Mouse (Mus musculus) retina, postnatal 7 days (tissue): ENCODE measurements around the gene 1700022I11Rik.

Source experiments
- DNase-seq: peaks from one replicate; pipeline ENCODE4 v3.0.0-alpha.2; 2012; ENCODE audit warnings: low read depth, low spot score

The 1700022I11Rik gene

DNA sequence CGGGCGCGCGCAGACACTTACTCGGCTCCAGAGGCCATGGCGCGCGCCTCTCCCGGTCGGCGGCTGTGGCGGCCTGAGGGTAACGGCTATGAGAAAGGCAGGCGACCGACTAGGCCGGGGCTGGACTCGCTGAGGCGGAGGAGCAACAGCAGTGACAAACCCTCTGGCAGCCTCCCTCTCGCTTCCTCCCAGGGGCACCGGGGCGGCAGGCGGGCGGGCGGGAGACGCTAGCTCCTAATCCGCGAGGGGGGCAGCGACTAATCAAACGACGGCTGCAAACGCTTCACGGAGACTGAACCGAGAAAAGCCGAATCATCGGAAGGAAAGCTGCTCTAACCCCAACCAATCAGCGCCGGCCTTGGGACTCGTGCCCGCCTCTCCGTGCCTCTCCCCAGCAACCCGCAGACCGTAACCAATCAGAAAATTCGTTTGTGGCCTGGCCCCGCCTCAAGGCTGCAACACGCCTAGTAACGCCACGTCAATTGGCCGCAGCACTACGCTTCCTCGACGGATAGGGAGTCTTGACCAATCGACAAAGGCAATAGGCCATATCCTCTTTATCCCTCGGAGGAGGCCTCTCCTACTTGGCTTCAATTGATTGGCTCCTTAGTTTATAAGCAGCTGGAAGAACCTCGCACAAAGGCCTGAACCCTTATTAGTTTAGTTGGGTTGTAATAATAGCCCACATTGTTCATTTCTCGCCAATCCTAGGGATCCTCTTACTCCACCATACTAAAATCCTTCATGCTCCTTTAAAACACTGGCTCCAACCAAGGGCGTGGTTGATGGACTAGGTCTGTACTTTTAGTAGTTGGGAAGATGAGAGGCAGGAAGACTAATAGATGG is 31.0 kb downstream of the 1700022I11Rik start, which contains the start of gene Vcp:
Vcp (minus strand) TSS at position 367 of the 846 bp plus-strand sequence.
- DNase-seq: peak; percentile 98

- DNase-seq: no peak
These were observed 31.9 kb downstream of the 1700022I11Rik start for GRCm38 (mm10) chr4:43001272-43001671.

DNA sequence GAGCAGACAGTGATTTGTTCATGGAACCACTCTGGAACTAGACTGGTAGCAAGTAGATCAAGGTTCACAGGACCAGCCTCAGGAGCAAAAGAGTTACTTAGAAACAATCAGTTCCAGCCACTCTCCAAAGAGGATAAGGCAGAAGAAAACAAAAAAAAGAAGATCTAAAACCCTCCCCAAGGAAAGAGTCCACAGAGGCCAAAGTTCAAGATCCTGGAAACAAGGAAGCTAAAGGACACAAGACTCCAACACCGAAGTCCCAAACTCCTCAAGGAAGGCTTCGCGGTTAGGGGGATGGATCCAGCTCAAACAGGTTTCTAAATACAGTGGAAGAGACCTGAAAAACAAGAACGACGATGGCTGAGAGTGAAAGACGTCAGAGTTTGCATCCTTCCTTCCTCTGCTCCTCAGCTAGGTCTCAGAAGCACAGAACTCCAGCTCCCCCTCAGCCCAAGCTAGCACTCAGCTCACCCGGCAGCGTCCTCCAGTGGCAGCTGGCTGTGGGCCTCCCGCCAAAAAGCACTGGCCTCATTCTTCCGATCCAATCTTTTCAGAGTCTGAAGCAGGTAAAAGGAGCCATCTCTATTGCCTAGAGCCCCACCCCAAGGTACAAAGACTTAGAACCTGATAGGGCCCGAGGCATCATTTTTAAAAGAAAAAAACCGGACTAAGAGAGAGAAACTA is 33.5 kb downstream of the 1700022I11Rik start:
- DNase-seq: no peak

DNA sequence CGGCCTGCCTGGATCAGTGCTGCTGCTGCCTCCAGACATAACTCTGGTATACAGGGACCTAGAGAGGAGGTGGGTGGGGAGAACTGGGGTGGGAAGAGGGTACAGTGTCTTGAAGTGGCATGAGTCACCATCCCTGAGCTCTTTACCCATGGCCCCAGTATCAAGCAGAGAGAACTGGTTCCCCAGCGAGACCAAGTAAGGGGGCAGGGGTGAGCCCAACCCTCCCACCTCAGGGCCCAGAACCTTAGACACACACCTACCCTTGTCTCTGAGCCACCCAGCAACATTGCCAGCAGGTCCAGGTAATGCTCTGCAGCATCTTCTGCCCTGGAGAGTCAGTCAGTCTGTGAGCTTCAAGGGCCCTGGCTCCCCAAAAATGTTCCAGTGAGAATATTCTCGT is 35.5 kb downstream of the 1700022I11Rik start:
- DNase-seq: no peak

DNA sequence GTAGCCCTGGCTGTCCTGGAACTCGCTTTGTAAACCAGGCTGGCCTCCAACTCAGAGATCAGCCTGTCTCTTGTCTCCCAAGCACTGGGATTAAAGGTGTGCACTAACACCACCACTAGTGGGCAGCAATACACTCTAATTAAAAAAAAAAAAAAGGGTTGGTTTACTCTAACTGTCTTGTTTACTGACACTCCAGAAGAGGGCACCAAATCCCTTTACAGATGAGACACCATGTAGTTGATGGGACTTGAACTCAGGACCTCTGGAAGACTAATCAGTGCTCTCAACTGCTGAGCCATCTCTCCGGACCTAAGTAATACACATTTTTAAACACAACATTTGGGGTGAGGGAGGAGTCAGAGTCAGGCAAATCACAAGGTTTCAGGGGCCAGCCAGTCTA is 36.4 kb downstream of the 1700022I11Rik start:
- no peak for DNase-seq

DNA sequence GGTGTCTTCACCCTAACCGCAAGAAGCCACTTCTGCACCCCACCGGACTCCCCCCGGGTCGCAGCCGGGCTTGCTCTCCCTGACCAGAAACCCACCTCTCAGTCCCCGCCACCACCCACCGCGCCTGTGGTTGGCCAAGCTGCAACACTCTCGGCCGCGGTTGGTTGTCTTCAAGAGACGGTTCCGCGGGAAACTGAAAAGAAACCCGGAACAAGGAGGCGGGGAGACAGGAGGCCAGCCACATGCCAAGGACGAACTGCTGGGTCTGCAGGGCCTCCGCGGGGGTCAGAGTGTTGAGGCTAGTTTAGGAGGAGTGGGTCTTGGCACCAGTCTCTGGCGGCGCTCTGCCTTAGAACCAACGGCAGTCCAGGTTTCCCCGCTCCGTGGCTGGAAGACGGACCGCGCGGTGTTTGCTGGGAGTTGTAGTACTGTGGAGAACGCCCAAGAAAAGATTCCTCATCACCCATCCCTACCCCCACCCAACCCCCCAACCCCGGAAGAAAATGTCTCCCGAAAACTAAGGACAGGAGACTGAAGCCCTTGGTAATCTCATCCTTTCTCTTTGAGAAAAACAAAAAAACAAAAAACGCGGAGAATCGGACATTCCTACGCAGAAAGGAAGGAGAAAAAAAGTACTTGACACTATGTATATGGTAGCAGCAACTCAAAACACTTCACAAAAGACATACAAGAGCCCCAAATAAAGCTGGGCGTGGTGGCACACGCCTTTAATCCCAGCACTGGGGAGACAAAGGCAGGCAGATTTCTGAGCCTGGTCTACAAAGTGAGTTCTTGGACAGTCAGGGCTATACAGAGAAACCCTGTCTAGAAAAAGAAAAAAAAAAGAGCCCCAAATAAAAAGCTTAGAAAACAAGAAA is 41.0 kb downstream of the 1700022I11Rik start, which contains the start of gene Fancg:
Fancg (minus strand) TSS at position 346 of the 878 bp plus-strand sequence.
- peak; percentile 49 for DNase-seq

GRCm38 (mm10) chr4:43012091-43012490 is 42.7 kb downstream of the 1700022I11Rik start:
- DNase-seq: no peak

GRCm38 (mm10) chr4:43018156-43018555 is 48.8 kb downstream of the 1700022I11Rik start:
- no peak for DNase-seq

DNA sequence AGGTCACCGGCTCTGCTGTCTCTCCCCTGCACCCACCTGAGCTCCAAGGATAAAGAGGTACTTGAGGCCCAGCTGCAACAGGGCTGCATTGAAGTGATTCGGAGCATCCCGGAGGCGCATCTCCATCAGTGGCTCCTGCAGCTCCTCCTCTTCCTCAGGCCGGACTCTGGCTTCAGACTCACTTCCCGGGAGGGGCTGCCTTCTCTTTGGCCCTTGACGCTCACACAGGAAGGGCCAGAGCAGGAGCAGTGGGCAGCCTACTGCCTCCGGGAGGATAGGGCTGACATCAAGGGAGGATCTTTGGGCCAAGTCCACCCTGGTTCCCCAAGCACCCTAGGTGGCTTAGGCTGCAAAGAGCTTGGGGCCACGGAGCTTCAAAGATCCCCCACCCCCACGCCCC is 49.8 kb downstream of the 1700022I11Rik start:
- no peak for DNase-seq

DNA sequence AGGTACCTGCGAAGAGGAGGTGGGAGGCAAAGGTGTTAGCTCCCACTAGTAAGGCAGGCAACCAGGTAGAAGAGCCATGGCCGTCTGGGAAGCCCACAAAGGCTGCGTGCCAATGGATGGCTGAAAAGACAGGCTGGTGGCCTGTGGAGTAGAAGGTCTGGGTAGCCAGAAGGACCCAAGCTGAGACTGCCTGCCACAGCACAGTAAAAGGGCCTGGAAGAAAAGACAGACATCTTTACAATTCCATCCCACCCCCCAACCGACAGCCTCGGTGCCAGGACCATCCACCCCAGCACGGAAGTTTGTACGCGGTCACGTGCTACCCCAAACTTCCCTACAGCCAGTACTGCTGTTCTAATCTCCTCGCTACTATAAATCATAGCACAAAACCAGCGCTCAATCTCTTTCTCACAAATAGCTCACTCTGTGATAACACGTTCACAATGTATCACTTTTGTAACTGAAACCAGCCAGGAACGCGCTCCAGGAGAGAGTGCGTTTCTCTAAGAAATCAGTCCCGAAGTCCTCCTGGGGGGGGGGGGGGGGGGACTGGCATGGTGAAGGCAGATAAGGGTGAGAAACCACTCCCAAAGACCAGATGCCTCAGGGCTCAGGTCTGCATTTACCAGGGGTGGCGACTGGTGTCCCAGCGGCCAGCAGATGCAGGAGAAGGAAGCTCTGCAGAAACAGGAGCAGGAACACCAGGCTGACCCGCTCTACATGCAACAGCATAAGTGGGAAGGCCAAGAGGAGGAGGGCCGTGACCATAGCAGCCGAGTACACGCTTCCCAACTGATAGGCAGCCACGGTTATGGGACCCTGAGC is 50.4 kb downstream of the 1700022I11Rik start:
- DNase-seq: no peak

GRCm38 (mm10) chr4:43020876-43021275 is 51.5 kb downstream of the 1700022I11Rik start:
- DNase-seq: no peak

- no peak for DNase-seq
These were observed 51.9 kb downstream of the 1700022I11Rik start for GRCm38 (mm10) chr4:43021341-43021740.

DNA sequence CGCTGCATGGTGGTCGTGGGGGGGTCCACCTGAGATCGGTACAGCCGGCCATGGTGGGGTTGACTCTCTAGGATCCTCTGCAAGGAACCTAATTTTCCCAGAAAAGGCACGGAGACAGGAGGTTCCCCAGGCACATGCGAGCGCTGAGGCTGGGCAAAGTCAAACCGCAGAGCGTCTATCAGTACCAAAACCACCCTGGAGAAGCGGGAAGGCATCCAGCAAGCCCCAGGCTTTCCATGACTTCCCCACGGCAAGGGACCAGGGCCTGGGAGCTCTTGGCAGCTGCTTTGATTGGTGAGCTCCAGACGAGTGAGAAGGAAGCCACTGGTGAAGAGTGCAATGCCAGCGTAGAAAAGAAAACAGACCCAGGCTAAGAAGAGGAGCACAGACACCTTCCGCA is 55.3 kb downstream of the 1700022I11Rik start:
- no peak for DNase-seq

DNA sequence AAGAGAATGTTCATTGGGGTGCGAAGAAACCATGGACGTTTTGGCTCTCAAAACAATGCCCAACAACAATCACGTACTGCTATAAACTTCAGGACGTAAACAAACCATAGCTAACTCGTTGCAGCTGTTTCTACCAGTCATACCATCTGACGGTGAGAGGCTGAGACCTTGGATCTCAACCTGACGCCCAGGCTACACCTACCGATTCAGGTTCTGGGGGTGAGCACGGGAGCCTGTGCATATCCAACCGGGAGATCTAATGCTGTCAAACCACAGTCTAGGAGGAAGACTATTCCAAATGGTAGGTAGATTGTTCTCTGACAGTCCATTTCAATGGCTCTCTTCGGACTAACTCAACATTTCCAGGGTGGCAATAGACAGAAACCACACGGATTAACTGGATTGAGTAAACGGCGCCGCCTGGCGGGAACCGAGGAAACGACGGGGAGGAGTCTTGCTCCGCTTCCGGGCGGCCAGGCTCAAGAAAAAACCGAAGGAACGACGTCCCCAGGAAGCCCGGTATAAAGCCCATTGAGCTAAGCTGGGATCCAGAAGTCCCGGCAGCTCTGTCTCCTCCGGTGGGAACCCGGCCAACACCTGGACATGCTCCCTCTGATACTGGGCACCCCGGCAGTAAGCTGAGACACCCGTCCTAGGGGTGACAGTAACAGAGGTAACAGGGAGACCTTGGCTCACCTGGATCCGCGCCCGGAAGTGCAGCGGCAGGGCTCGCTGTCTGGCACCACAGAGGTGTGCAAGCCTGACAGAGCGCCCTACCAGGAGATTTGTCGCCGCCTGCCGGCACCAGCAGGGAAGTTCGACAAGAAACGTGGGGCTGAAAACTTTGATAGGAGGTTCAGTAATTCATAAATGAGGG is 55.9 kb downstream of the 1700022I11Rik start, which contains the start of gene Pigo:
Pigo (minus strand) TSS at position 736 of the 877 bp plus-strand sequence.
- peak; percentile 90 for DNase-seq

- no peak for DNase-seq
These were observed 59.7 kb downstream of the 1700022I11Rik start for GRCm38 (mm10) chr4:43029121-43029520.

- DNase-seq: no peak
These were observed 60.3 kb downstream of the 1700022I11Rik start for GRCm38 (mm10) chr4:43029749-43030148.

- DNase-seq: no peak
These were observed 60.9 kb downstream of the 1700022I11Rik start for GRCm38 (mm10) chr4:43030352-43030751.

DNA sequence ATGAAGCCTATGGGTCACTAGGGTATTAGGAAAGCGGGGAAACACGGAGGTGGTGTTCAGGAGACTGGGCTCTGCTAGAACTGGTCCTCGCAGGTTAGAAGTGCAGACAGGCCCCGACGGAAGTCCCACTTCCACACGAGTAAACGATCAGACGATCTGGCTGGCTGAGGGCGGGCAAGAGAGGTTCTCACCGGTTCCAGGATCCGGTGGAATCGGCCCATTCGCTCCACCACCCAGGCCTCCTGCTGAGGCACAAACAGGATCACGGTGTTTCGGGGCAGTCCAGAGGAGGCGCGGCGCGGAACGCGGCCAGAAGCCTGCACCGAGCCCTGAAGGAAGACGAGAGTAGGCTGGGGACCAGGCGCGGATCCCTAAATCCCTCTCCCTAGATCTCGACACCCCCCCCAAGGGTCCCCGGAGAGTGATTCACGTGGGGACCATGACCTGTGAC is 61.4 kb downstream of the 1700022I11Rik start:
- DNase-seq: no peak

- peak; percentile 91 for DNase-seq
These were observed 62.0 kb downstream of the 1700022I11Rik start, which contains the start of gene Stoml2 for GRCm38 (mm10) chr4:43031237-43031995. TSS of gene Stoml2 (minus strand) at chr4:43031710.
